Mouse (Mus musculus) neural tube, embryonic 11.5 days (tissue): Measurements from ENCODE around the gene Dpep2nb. TPM values are rescaled to one million over a fixed set of nuclear protein-coding genes. Genes with fewer than 3 reads are reported as not detected.

ENCODE experiments used
- ATAC-seq: fragments of 200-750 bp; cut with Nextera tagmentation; 2 replicates; pipeline ENCODE4 v1.8.0; 2017; ENCODE audit warnings: moderate number of reproducible peaks, mild to moderate bottlenecking, moderate TSS enrichment, moderate library complexity; ENCODE audit not compliant: insufficient read depth, low FRiP score, low TSS enrichment
- DNase-seq: peaks from one replicate; pipeline ENCODE4 v3.0.0-alpha.2; 2015; ENCODE audit warnings: low spot score
- H3K27ac ChIP-seq: fragments of 300-500 bp; sonication (generic); 2 replicates; pipeline ENCODE4 v1.5.1; 2014; ENCODE audit warnings: low read depth, mild to moderate bottlenecking, low read length
- H3K27me3 ChIP-seq: fragments of 300-500 bp; sonication (generic); 2 replicates; pipeline ENCODE4 v1.6.1; 2014; ENCODE audit warnings: mild to moderate bottlenecking, low read length, mixed read lengths; ENCODE audit not compliant: control insufficient read depth, insufficient read depth
- H3K36me3 ChIP-seq: fragments of 300-500 bp; sonication (generic); 2 replicates; pipeline ENCODE4 v1.6.1; 2014; ENCODE audit warnings: mild to moderate bottlenecking, low read length, moderate library complexity, mixed read lengths; ENCODE audit not compliant: control insufficient read depth, insufficient read depth
- H3K4me1 ChIP-seq: fragments of 300-500 bp; sonication (generic); 2 replicates; pipeline ENCODE4 v1.6.1; 2014; ENCODE audit warnings: low read length, mixed read lengths; ENCODE audit not compliant: control insufficient read depth, insufficient read depth
- H3K4me2 ChIP-seq: fragments of 300-500 bp; sonication (generic); 2 replicates; pipeline ENCODE4 v1.6.1; 2014; ENCODE audit warnings: low read depth, mild to moderate bottlenecking, moderate library complexity
- H3K4me3 ChIP-seq: fragments of 300-500 bp; sonication (generic); 2 replicates; pipeline ENCODE4 v1.5.1; 2014; ENCODE audit warnings: low read depth, low read length
- H3K9ac ChIP-seq: fragments of 300-500 bp; sonication (generic); 2 replicates; pipeline ENCODE4 v1.6.1; 2014; ENCODE audit warnings: mild to moderate bottlenecking, low read length
- H3K9me3 ChIP-seq: fragments of 300-500 bp; sonication (generic); 2 replicates; pipeline ENCODE4 v1.6.1; 2016; ENCODE audit warnings: low read length; ENCODE audit not compliant: control insufficient read depth
- whole genome bisulfite sequencing: fragments of 180-500 bp; shearing (Covaris S2); extraction: QIAGEN DNeasy Blood & Tissue Kit; methylation state at CpG from one replicate; pipeline ENCODE4 v1.1.7; 2014; 5-methylcytosine and 5-hydroxymethylcytosine counted together
- polyA plus RNA-seq: library from polyadenylated mRNA; unstranded; fragments of >200 nt; fragmentation: Nextera tagmentation; extraction: Ambion mirVana; gene quantifications from 2 replicates; pipeline ENCODE4 v1.2.1, GENCODE M21; 2014

Dpep2nb gene
- polyA plus RNA-seq, 1 experiment from 2014 or later, result not detected

GRCm38 (mm10) chr8:105979325-105979724, 26.4 kb downstream of the Dpep2nb start, which contains the start of gene Dpep3:
Gene Dpep3, minus strand, starts transcription at chr8:105979429.
- DNase-seq, result no peak
- Histone ChIP-seq H3K4me1 (no peaks in the 10 kb centered on the region), H3K9ac (no peak within 1 kb of the TSS), H3K27me3 (no peaks in the 10 kb centered on the region), H3K27ac (no peak within 1 kb of the TSS), H3K9me3 (no peaks in the 10 kb centered on the region), H3K36me3 (no peaks in the 10 kb centered on the region), H3K4me2 (no peak within 1 kb of the TSS), H3K4me3 (no peak within 1 kb of the TSS)
- no peak for ATAC-seq
- 91% methylated on average over 15 of the region's 15 CpGs for WGBS

GRCm38 (mm10) chr8:105975363-105975762, 30.4 kb downstream of the Dpep2nb start:
- WGBS, result 73% methylated on average over 7 of the region's 7 CpGs
- ATAC-seq, result no peak
- H3K4me1 ChIP-seq, result no peaks in the 10 kb centered on the region

GRCm38 (mm10) chr8:105971019-105971720, 34.6 kb downstream of the Dpep2nb start:
- Histone ChIP-seq H3K4me2 (no peak overlapping the region), H3K9ac (no peak overlapping the region), H3K36me3 (no peaks in the 10 kb centered on the region), H3K9me3 (no peaks in the 10 kb centered on the region), H3K4me3 (no peak overlapping the region), H3K4me1 (peaks cover 4% of the 10 kb centered on the region; the same call in 1 of the 2 replicates), H3K27ac (no peak overlapping the region), H3K27me3 (peaks cover 7% of the 10 kb centered on the region; the same call in 1 of the 2 replicates)
- 71% methylated on average over 8 of the region's 8 CpGs for WGBS
- DNase-seq (no peak), ATAC-seq (no peak)

More at GRCm38 (mm10) chr8:105975363-105975762, 30.4 kb downstream of the Dpep2nb start:
- Histone ChIP-seq H3K27ac (no peak overlapping the region), H3K9ac (no peak overlapping the region), H3K4me2 (no peak overlapping the region), H3K36me3 (no peaks in the 10 kb centered on the region), H3K27me3 (no peaks in the 10 kb centered on the region), H3K9me3 (no peaks in the 10 kb centered on the region), H3K4me3 (no peak overlapping the region)
- no peak for DNase-seq

GRCm38 (mm10) chr8:105969367-105969766, 36.4 kb downstream of the Dpep2nb start:
- no peak overlapping the region for H3K9ac ChIP-seq
- WGBS, result 84% methylated on average over 1 of the region's 1 CpGs
- peaks cover 12% of the 10 kb centered on the region for H3K27me3 ChIP-seq
- peaks cover 7% of the 10 kb centered on the region; the same call in 1 of the 2 replicates for H3K4me1 ChIP-seq
- H3K4me2 ChIP-seq, result no peak overlapping the region
- no peak overlapping the region for H3K4me3 ChIP-seq
- DNase-seq, result no peak
- no peaks in the 10 kb centered on the region for H3K36me3 ChIP-seq
- ATAC-seq, result no peak
- no peak overlapping the region for H3K27ac ChIP-seq
- H3K9me3 ChIP-seq, result no peaks in the 10 kb centered on the region

- no peak overlapping the region for H3K27ac ChIP-seq
- ATAC-seq (no peak), DNase-seq (peak; percentile 42)
- no peaks in the 10 kb centered on the region for H3K9me3 ChIP-seq
- H3K4me3 ChIP-seq, result no peak overlapping the region
- peak overlapping the region; percentile 60 for H3K4me2 ChIP-seq
- H3K36me3 ChIP-seq, result no peaks in the 10 kb centered on the region
- H3K9ac ChIP-seq, result no peak overlapping the region
- 4% methylated on average over 19 of the region's 19 CpGs for WGBS
- peaks cover 12% of the 10 kb centered on the region for H3K27me3 ChIP-seq
- H3K4me1 ChIP-seq, result peaks cover 7% of the 10 kb centered on the region; the same call in 1 of the 2 replicates
Observed at GRCm38 (mm10) chr8:105966692-105967311, 39.0 kb downstream of the Dpep2nb start.

GRCm38 (mm10) chr8:105965905-105966341, 39.9 kb downstream of the Dpep2nb start, which contains the start of gene Slc12a4:
Gene Slc12a4, minus strand, starts transcription at chr8:105966097.
- Histone ChIP-seq H3K9ac (peak within 1 kb of the TSS; percentile 60), H3K4me3 (peak within 1 kb of the TSS; percentile 53), H3K9me3 (no peaks in the 10 kb centered on the region), H3K27me3 (peaks cover 12% of the 10 kb centered on the region), H3K36me3 (no peaks in the 10 kb centered on the region), H3K4me2 (peak within 1 kb of the TSS; percentile 60), H3K27ac (no peak within 1 kb of the TSS), H3K4me1 (peaks cover 7% of the 10 kb centered on the region; the same call in 1 of the 2 replicates)
- ATAC-seq (peak; percentile 67), DNase-seq (peak; percentile 83)
- 0% methylated on average over 43 of the region's 47 CpGs for WGBS

GRCm38 (mm10) chr8:105965266-105965904, 40.4 kb downstream of the Dpep2nb start:
- Histone ChIP-seq H3K9ac (peak overlapping the region; percentile 60), H3K4me3 (peak overlapping the region; percentile 53), H3K36me3 (no peaks in the 10 kb centered on the region), H3K9me3 (no peaks in the 10 kb centered on the region), H3K4me1 (peaks cover 7% of the 10 kb centered on the region; the same call in 1 of the 2 replicates), H3K27me3 (peaks cover 12% of the 10 kb centered on the region), H3K27ac (no peak overlapping the region), H3K4me2 (peak overlapping the region; percentile 60)
- DNase-seq (no peak), ATAC-seq (peak; percentile 23; the same call in 1 of the 2 replicates)
- WGBS, result 3% methylated on average over 39 of the region's 40 CpGs

- peak overlapping the region; percentile 53 for H3K4me3 ChIP-seq
- peaks cover 7% of the 10 kb centered on the region; the same call in 1 of the 2 replicates for H3K4me1 ChIP-seq
- DNase-seq (no peak), ATAC-seq (no peak)
- H3K27ac ChIP-seq, result no peak overlapping the region
- H3K4me2 ChIP-seq, result peak overlapping the region; percentile 60
- WGBS, result 66% methylated on average over 12 of the region's 12 CpGs
- H3K36me3 ChIP-seq, result no peaks in the 10 kb centered on the region
- peaks cover 12% of the 10 kb centered on the region for H3K27me3 ChIP-seq
- no peak overlapping the region for H3K9ac ChIP-seq
- H3K9me3 ChIP-seq, result no peaks in the 10 kb centered on the region
Observed at GRCm38 (mm10) chr8:105964506-105965265, 41.1 kb downstream of the Dpep2nb start.
